Mouse (Mus musculus) bone marrow, adult 2 months (tissue): ENCODE measurements around the gene Acss2. TPM values are rescaled to one million over a fixed set of nuclear protein-coding genes. Genes with fewer than 3 reads are reported as not detected.

Source experiments
- H3K27ac ChIP-seq: fragments of 200-500 bp; 2 replicates; pipeline ENCODE4 v1.5.1; 2012; ENCODE audit warnings: low read depth, mild to moderate bottlenecking, control low read depth, inconsistent platforms, low read length; ENCODE audit not compliant: control insufficient read depth, poor library complexity, insufficient read depth
- H3K4me1 ChIP-seq: fragments of 200-500 bp; 2 replicates; pipeline ENCODE4 v1.6.1; 2011; ENCODE audit warnings: low read length; ENCODE audit not compliant: control insufficient read depth, insufficient read depth
- H3K4me3 ChIP-seq: fragments of 200-500 bp; replicated peaks from 2 replicates; pipeline ENCODE3; 2011; ENCODE audit warnings: mild to moderate bottlenecking, low read depth, low read length, control low read depth; ENCODE audit not compliant: control insufficient read depth
- CTCF ChIP-seq: fragments of 200-500 bp; IDR thresholded peaks from 2 replicates; pipeline ENCODE4 v1.5.1; 2011; ENCODE audit warnings: low read length, control low read depth; ENCODE audit not compliant: control insufficient read depth, insufficient read depth
- POLR2A ChIP-seq: fragments of 200-500 bp; IDR thresholded peaks from 2 replicates; pipeline ENCODE4 v1.6.1; 2011; ENCODE audit warnings: low read depth, mild to moderate bottlenecking, control low read depth, low read length, borderline replicate concordance; ENCODE audit not compliant: control insufficient read depth
- whole genome bisulfite sequencing: fragments of 180-500 bp; shearing (Covaris S2); methylation state at CpG from one replicate; pipeline ENCODE4 v1.1.7; 2018; 5-methylcytosine and 5-hydroxymethylcytosine counted together
- polyA plus RNA-seq: library from polyadenylated mRNA; stranded (reverse); fragments of >200 nt; gene quantifications from 2 replicates; pipeline ENCODE4 v1.2.4, GENCODE M21; 2011; ENCODE audit warnings: low replicate concordance; ENCODE audit not compliant: missing spikeins, insufficient read depth, insufficient read length

Acss2 gene
- polyA plus RNA-seq, 1 experiment, result 13.9 TPM

DNA sequence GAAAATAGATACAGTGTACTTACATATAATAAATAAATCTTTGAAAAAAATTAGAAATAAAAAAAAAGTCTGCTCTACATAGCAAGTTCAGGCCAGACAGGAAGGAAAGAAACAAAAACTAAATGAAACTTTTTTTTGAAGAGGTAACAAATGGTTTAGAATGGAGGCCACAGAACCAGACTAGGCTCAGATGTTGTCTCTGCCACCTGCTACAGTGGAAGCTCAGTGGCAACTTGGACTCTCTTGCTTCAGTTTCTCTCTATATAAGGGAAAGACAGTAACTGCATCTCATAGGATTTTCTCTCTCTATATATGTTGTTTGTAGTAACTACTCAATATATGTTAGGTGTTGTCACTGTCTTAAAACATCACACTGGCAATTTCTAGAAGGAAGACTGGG is 34.6 kb downstream of the Acss2 start:
- no peak overlapping the region for H3K27ac ChIP-seq
- TF ChIP-seq POLR2A (no peak), CTCF (no peak)
- no peaks in the 10 kb centered on the region for H3K4me1 ChIP-seq
- no peak overlapping the region for H3K4me3 ChIP-seq

DNA sequence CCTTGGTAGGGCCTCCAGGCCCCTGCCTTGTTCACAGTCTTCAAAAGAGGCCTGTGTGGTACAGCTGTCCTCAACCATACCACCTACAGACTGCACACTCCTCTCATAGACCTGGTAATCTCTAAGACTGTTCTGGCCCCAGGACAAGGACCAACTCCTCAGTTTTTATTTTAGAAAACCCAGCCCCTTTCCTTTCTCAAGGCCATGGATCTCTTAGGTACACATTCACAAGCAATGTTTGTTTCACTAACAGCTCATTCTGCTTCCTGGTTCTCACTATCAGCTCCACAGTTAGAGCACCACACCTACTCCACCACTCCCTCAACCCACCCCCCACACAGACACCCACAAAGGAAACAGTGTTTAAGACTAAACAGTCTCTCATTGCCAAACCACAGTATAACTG is 35.2 kb downstream of the Acss2 start:
- TF ChIP-seq CTCF (no peak), POLR2A (no peak)
- H3K27ac ChIP-seq, result no peak overlapping the region
- H3K4me1 ChIP-seq, result no peaks in the 10 kb centered on the region
- H3K4me3 ChIP-seq, result no peak overlapping the region

DNA sequence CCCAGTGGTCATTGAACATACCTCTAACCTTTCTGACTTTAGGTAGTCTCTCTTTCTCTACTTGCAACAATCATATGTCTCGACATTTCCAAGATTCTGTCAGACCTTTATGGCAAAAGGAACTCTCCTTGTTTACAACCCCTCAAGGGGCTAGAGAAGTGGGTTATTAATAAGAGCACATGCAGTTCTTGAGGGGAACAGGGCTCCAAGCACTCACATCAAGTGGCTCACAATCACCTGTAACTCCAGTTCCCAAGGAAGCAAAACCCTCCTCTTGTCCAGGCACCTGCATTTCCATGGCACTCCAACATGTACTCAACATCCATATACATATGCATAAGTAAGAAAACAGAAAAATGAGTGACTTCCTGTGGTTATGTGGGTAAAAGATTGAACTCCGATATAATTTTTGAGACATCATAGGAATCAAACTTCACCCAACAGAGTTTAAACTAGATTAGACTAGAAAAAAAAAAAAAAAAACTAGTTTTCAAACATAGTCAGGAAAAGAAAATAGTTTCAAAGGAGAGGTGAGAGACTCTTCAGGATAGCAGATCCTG is 36.8 kb downstream of the Acss2 start:
- no peaks in the 10 kb centered on the region for H3K4me1 ChIP-seq
- no peak overlapping the region for H3K4me3 ChIP-seq
- WGBS, result 45% methylated on average over 2 of the region's 2 CpGs
- no peak overlapping the region for H3K27ac ChIP-seq
- TF ChIP-seq CTCF (no peak), POLR2A (no peak)

DNA sequence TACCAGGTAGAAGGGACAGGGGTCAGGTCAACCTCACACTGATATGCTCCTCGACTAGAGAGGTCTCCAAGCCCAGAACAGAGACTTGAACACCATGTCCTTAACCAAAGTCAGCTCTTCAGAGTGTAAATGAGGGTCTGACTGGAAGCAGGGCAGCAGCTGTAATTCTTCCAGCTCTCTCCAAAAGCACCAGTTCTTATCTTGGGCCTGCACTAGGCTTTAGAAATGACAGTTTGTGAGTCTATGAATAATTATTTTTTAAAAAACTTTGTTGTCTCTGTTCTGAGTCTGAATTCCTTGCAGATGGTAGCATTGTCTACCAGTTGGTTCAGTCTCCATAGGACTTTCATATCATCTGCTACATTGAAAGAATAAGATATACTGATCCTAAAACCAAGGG is 44.5 kb downstream of the Acss2 start:
- Histone ChIP-seq H3K4me1 (no peaks in the 10 kb centered on the region), H3K4me3 (no peak overlapping the region), H3K27ac (no peak overlapping the region)
- TF ChIP-seq POLR2A, result no peak
- no peak for TF ChIP-seq CTCF
- WGBS, result 48% methylated on average over 1 of the region's 1 CpGs

DNA sequence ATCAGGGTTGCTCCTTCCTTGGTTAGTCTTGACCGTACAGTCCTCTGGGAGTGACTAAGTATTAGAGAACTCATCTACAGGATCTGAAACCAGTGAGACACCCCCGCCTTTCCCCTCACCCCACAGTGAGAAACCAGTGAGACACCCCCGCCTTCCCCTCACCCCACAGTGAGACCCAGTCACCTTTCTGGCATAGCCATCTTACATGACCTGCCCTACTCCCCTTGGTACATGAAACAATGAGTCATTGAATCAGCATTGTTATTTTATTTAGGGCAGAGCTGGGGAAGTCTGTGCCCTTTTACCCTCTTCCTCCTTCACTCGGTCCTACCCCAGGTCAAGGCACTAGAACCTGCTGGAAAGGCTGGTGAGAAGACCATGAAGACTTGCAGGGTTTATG is 45.2 kb downstream of the Acss2 start:
- no peak overlapping the region for H3K27ac ChIP-seq
- no peaks in the 10 kb centered on the region for H3K4me1 ChIP-seq
- TF ChIP-seq CTCF (no peak), POLR2A (no peak)
- 73% methylated on average over 4 of the region's 4 CpGs for WGBS
- no peak overlapping the region for H3K4me3 ChIP-seq

DNA sequence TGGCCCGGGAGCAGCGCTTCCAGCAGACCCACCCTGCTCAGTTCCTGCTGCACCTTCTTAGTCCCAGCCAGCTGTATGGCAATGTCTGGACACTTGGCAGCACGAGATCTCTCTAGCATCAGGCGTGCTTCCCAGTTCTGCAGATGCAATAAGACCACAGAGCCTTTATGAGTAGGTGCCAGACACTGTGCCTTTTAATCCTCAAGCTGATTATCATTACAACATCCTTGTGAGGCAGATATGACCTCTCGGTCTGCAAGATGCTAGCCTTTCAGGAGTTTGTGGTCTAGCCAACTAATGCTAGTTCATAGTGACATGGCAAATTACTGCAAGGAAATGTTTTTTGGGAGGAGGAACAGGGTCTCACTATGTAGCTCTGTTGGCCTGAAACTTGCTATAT is 50.0 kb downstream of the Acss2 start:
- no peak overlapping the region for H3K27ac ChIP-seq
- 43% methylated on average over 5 of the region's 5 CpGs for WGBS
- no peaks in the 10 kb centered on the region for H3K4me1 ChIP-seq

DNA sequence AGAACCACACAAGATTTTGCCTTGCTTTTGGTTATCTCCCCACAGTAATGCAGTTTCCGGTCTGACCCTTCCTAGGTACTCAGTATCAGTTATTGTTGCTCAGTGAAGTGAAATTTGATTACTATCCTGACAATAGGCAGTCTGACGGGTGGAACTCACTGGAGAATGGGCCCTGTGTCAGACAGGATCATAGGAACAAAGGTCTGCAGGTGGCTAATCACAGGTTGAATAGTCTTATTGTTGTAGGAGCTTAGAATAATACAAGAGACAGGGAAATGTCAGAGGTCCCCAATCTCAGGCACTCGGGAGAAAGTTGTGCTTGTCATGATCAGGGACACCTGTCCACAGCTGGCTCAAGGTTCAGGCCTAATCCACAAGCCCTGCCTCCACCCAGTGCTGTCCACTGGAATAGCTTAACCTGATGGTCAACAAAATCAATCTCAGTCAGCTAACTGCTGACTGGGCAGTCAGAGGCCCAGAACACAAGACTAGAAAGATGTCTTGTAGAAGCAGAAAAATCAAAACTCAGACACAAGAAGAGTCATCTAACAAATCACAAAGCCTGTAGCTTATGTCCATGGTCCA is 51.6 kb downstream of the Acss2 start:
- no peak overlapping the region for H3K27ac ChIP-seq
- 70% methylated on average over 3 of the region's 3 CpGs for WGBS
- no peaks in the 10 kb centered on the region for H3K4me1 ChIP-seq
- H3K4me3 ChIP-seq, result no peak overlapping the region
- TF ChIP-seq POLR2A (no peak), CTCF (no peak)

More for the DNA sequence above, 50.0 kb downstream of the Acss2 start:
- H3K4me3 ChIP-seq, result no peak overlapping the region
- TF ChIP-seq CTCF, result no peak
- TF ChIP-seq POLR2A, result no peak

DNA sequence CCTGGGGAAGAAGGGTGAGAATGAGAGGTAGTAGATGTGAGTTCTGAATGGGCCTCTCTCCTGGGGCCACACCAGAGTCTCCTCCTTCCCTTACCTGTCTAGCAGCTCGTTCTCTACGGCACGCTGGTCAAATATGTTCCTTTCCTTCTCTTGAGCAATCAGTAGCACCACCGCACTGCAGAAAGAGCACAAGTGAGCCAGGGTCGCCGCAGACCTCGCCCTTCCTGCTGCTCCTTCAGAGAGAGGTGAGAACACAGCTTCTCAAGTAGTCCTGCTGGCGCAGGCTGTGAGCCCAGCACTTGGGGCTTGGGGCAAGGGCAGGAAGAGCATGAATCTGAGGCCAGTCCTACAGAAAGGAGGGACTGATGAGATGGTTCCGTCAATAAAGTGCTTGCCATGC is 55.3 kb downstream of the Acss2 start:
- Histone ChIP-seq H3K4me1 (no peaks in the 10 kb centered on the region), H3K4me3 (no peak overlapping the region), H3K27ac (no peak overlapping the region)
- WGBS, result 88% methylated on average over 9 of the region's 9 CpGs
- TF ChIP-seq POLR2A, result no peak
- no peak for TF ChIP-seq CTCF

DNA sequence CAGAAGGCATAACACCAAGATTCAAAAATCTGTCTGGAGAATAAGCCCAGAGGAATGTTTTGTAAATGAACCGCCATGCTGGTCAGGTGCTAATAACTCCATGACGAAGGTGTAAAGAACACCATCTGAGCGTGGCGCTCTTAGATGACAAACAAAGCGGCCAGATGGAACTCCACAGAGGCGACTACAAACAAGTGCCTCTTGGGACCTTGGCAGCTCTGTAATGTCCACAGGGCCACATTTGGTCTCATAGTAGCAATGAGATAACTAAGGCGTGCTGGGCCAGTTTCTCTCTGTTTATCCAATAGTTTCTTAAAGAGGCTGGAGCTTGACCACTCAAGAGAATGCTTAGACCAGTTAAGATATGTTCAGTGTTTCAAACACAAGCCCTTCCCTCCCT is 56.2 kb downstream of the Acss2 start:
- 91% methylated on average over 7 of the region's 7 CpGs for WGBS
- no peak for TF ChIP-seq CTCF
- no peak for TF ChIP-seq POLR2A
- H3K4me3 ChIP-seq, result no peak overlapping the region
- no peaks in the 10 kb centered on the region for H3K4me1 ChIP-seq
- no peak overlapping the region for H3K27ac ChIP-seq
